Mouse (Mus musculus) midbrain, embryonic 16.5 days (tissue): ENCODE data around the gene Aacs. TPM values are rescaled to one million over a fixed set of nuclear protein-coding genes. Genes with fewer than 3 reads are reported as not detected.

Experiments
- ATAC-seq: fragments of 200-750 bp; cut with Nextera tagmentation; 2 replicates; pipeline ENCODE4 v1.8.0; 2017; ENCODE audit warnings: moderate TSS enrichment
- H3K27ac ChIP-seq: fragments of 300-500 bp; sonication (generic); 2 replicates; pipeline ENCODE4 v1.5.1; 2014; ENCODE audit warnings: mild to moderate bottlenecking, low read length, mixed read lengths
- H3K27me3 ChIP-seq: fragments of 300-500 bp; sonication (generic); 2 replicates; pipeline ENCODE4 v1.6.1; 2014; ENCODE audit warnings: low read depth, low read length, mixed read lengths; ENCODE audit not compliant: control insufficient read depth, insufficient read depth
- H3K36me3 ChIP-seq: fragments of 300-500 bp; sonication (generic); 2 replicates; pipeline ENCODE4 v1.6.1; 2014; ENCODE audit warnings: mild to moderate bottlenecking, low read length, moderate library complexity, mixed read lengths; ENCODE audit not compliant: control insufficient read depth, insufficient read depth
- H3K4me1 ChIP-seq: fragments of 300-500 bp; sonication (generic); 2 replicates; pipeline ENCODE4 v1.6.1; 2014; ENCODE audit warnings: mild to moderate bottlenecking, low read length, mixed read lengths; ENCODE audit not compliant: control insufficient read depth, insufficient read depth
- H3K4me2 ChIP-seq: fragments of 300-500 bp; sonication (generic); 2 replicates; pipeline ENCODE4 v1.6.1; 2014; ENCODE audit warnings: mild to moderate bottlenecking, low read length, mixed read lengths
- H3K4me3 ChIP-seq: fragments of 300-500 bp; sonication (generic); 2 replicates; pipeline ENCODE4 v1.5.1; 2014; ENCODE audit warnings: low read depth, mild to moderate bottlenecking, low read length, moderate library complexity, mixed read lengths
- H3K9ac ChIP-seq: fragments of 300-500 bp; sonication (generic); 2 replicates; pipeline ENCODE4 v1.6.1; 2014; ENCODE audit warnings: low read depth, low read length, mixed read lengths
- H3K9me3 ChIP-seq: fragments of 300-500 bp; sonication (generic); replicated peaks from 2 replicates; pipeline ENCODE4 v1.6.1; 2014; ENCODE audit warnings: mild to moderate bottlenecking, low read length, mixed read lengths; ENCODE audit not compliant: control insufficient read depth, poor library complexity, severe bottlenecking
- WGBS: fragments of 180-500 bp; shearing (Covaris S2); extraction: QIAGEN DNeasy Blood & Tissue Kit; methylation state at CpG from one replicate; pipeline ENCODE4 v1.1.7; 2014; 5-methylcytosine and 5-hydroxymethylcytosine counted together
- polyA plus RNA-seq: library from polyadenylated mRNA; unstranded; fragments of >200 nt; fragmentation: Nextera tagmentation; extraction: Ambion mirVana; gene quantifications from 2 replicates; pipeline ENCODE4 v1.2.1, GENCODE M21; 2015

The Aacs gene
- polyA plus RNA-seq, 1 experiment from 2014 or later: 125 TPM

DNA sequence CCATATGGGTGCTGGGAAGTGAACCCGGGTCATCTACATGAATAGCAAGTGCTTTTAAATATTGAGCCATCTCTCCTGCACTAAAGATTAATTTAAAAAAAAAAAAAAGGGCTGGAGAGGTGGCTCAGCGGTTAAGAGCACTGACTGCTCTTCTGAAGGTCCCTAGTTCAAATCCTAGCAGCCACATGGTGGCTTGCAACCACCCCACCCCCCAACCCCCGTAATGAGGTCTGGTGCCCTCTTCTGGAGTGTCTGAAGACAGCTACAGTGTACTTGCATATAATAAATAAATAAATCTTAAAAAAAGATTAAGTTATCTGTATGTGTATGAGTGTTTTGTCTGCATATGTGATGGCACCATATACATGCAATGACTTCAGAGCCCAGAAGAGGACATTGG is 15.0 kb upstream of the Aacs start:
- Histone ChIP-seq H3K27me3 (no peaks in the 10 kb centered on the region), H3K9ac (no peak overlapping the region), H3K9me3 (no peaks in the 10 kb centered on the region), H3K27ac (no peak overlapping the region), H3K4me1 (peaks cover 3% of the 10 kb centered on the region; the same call in 1 of the 2 replicates), H3K4me2 (no peak overlapping the region), H3K4me3 (no peak overlapping the region), H3K36me3 (peaks cover 6% of the 10 kb centered on the region; the same call in 1 of the 2 replicates)
- 84% methylated on average over 3 of the region's 3 CpGs for WGBS
- no peak for ATAC-seq

DNA sequence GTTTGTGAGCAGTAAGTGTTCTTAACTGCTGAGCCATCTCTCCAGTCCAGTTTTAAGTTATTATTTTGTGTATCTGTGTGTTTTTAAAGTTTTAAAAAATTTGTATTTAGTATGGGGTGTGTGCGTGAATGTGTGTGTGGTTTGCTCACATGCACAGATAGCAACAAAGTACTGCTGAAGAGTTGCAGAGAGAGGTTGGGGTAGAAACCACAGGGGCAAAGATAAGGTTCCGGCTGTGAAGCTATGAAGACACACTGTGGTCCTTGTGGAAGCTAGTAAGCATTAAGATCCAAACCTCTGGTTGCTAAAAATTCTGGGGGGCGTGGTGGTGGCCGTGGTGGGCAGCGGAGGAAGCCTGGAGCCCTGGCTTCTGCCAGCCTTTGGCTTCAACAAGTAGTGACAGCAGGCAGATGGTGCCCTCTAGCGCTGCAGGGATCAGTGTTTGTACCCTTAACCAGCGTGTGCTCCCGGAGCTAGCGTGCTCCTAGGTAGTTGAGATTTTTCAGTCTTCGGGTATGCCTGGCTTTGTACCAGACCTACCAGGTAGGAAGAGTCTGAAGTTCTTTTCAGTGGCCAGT is 13.7 kb upstream of the Aacs start:
- Histone ChIP-seq H3K4me1 (peaks cover 6% of the 10 kb centered on the region), H3K4me2 (no peak overlapping the region), H3K9ac (no peak overlapping the region), H3K27ac (no peak overlapping the region), H3K27me3 (no peaks in the 10 kb centered on the region), H3K9me3 (no peaks in the 10 kb centered on the region), H3K36me3 (no peaks in the 10 kb centered on the region), H3K4me3 (no peak overlapping the region)
- WGBS: 54% methylated on average over 10 of the region's 10 CpGs
- no peak for ATAC-seq

DNA sequence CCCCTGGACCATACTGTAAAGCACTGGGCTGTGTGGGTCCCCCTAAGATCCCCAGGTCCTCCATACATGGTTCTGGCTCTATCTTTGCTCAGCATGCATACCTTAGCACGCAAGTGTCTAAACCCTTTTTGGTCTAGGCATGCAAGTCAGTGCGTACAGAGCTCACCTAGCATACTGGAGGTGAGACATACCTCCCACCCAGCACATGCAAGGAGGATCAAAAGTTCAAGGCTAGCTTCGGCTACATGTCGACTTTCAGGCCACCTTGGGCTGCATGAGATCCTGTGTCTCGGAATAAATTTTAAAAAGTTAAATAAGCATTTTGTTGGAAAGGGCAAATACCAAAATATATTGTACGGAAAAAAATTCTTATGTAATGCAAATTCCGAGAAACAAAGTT is 10.4 kb upstream of the Aacs start:
- H3K36me3 ChIP-seq: no peaks in the 10 kb centered on the region
- H3K4me2 ChIP-seq: peak overlapping the region; percentile 58
- peak overlapping the region; percentile 34 for H3K4me3 ChIP-seq
- 41% methylated on average over 7 of the region's 7 CpGs for WGBS
- no peak overlapping the region for H3K9ac ChIP-seq
- no peaks in the 10 kb centered on the region for H3K9me3 ChIP-seq
- no peaks in the 10 kb centered on the region for H3K27me3 ChIP-seq
- H3K4me1 ChIP-seq: peaks cover 6% of the 10 kb centered on the region
- H3K27ac ChIP-seq: peak overlapping the region; percentile 72
- peak; percentile 46 for ATAC-seq

- H3K9ac ChIP-seq: peak overlapping the region; percentile 22; the same call in 1 of the 2 replicates
- no peaks in the 10 kb centered on the region for H3K9me3 ChIP-seq
- H3K27me3 ChIP-seq: no peaks in the 10 kb centered on the region
- no peaks in the 10 kb centered on the region for H3K36me3 ChIP-seq
- H3K4me3 ChIP-seq: peak overlapping the region; percentile 34
- H3K27ac ChIP-seq: peak overlapping the region; percentile 72
- peak overlapping the region; percentile 58 for H3K4me2 ChIP-seq
- under 1% methylated on average over 25 of the region's 25 CpGs for WGBS
- ATAC-seq: peak; percentile 99
- H3K4me1 ChIP-seq: peaks cover 6% of the 10 kb centered on the region
Observed at GRCm38 (mm10) chr5:125465701-125466106, 9.9 kb upstream of the Aacs start.

DNA sequence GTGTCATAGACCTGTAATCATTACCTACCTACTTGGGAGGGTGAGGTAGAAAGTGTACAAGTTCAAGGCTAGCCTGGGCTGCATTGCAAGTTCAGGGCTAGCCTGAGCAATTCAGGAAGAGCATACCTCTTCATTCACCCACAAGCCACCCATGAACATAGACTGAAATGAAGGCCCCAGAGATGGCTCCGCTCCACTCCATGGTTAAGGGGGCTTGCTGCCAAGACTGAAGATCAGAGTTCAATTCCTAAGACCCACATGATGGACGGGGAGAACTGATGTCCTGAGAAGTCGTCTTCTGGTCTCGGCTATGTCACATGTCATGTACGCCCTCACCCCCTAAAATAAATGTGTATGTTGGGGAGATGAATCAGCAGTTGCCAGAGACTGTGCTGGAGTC is 9.1 kb upstream of the Aacs start:
- Histone ChIP-seq H3K9me3 (no peaks in the 10 kb centered on the region), H3K4me2 (no peak overlapping the region; the same call in 1 of the 2 replicates)
- no peak for ATAC-seq

DNA sequence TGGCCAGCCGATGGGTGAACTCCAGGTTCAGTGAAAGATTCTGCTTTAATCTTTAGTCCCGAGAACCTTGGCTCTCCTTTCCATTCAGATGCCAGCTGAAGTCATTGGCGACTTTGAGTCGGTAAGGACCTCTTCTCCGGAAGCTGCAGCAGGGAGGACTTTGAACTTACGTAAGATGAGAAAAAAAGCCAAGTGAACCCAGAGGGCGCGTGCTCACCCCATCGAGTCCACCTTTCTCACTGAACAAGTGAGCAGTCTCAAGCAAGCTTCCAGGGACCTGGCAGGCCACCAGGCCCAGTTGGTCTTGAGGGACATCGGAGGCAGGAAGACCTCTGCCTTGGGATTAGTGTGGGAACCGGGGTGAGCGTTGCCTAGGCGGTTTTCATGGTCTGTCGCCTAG is 8.4 kb upstream of the Aacs start:
- H3K27me3 ChIP-seq: no peaks in the 10 kb centered on the region
- ATAC-seq: no peak
- no peak overlapping the region for H3K4me2 ChIP-seq
- no peak overlapping the region for H3K27ac ChIP-seq
- no peaks in the 10 kb centered on the region for H3K9me3 ChIP-seq
- no peak overlapping the region for H3K4me3 ChIP-seq
- H3K4me1 ChIP-seq: peaks cover 6% of the 10 kb centered on the region
- no peak overlapping the region for H3K9ac ChIP-seq
- WGBS: 86% methylated on average over 14 of the region's 14 CpGs
- no peaks in the 10 kb centered on the region for H3K36me3 ChIP-seq

More for the DNA sequence above, 9.1 kb upstream of the Aacs start:
- H3K4me1 ChIP-seq: peaks cover 6% of the 10 kb centered on the region
- peak overlapping the region; percentile 53 for H3K27ac ChIP-seq
- WGBS: 90% methylated on average over 5 of the region's 5 CpGs
- no peak overlapping the region for H3K4me3 ChIP-seq
- H3K9ac ChIP-seq: no peak overlapping the region
- H3K27me3 ChIP-seq: no peaks in the 10 kb centered on the region
- no peaks in the 10 kb centered on the region for H3K36me3 ChIP-seq

DNA sequence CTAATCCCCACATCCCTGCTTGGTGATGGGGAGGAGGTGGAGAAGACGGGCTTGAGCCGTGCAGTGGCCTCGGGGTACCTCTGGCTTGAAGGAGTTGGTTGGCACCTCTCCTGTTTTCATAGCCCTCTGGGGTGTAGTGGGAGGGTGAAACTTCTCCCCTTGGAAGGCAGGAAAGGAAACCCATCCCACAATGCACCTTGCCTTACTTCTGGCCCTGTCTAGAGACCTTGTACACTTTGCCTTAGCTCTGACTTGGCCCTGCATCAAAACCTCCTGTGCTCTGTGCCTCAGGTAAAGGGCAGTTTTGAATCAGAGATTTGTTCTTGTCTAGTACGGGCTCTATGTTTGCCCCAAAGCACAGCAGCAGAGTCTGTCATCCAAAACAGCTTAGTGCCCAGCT is 4.9 kb upstream of the Aacs start:
- 68% methylated on average over 4 of the region's 4 CpGs for WGBS
- no peaks in the 10 kb centered on the region for H3K36me3 ChIP-seq
- no peaks in the 10 kb centered on the region for H3K27me3 ChIP-seq
- no peak overlapping the region for H3K9ac ChIP-seq
- no peak overlapping the region for H3K27ac ChIP-seq
- H3K4me1 ChIP-seq: peaks cover 3% of the 10 kb centered on the region; the same call in 1 of the 2 replicates
- ATAC-seq: no peak
- H3K4me2 ChIP-seq: no peak overlapping the region
- H3K9me3 ChIP-seq: no peaks in the 10 kb centered on the region
- no peak overlapping the region for H3K4me3 ChIP-seq

- H3K9ac ChIP-seq: no peak overlapping the region
- peaks cover 17% of the 10 kb centered on the region for H3K4me1 ChIP-seq
- H3K36me3 ChIP-seq: no peaks in the 10 kb centered on the region
- H3K4me3 ChIP-seq: no peak overlapping the region
- WGBS: 77% methylated on average over 9 of the region's 9 CpGs
- H3K9me3 ChIP-seq: no peaks in the 10 kb centered on the region
- no peak for ATAC-seq
- no peak overlapping the region for H3K4me2 ChIP-seq
- no peaks in the 10 kb centered on the region for H3K27me3 ChIP-seq
- H3K27ac ChIP-seq: no peak overlapping the region
Observed at GRCm38 (mm10) chr5:125472796-125473475, 2.7 kb upstream of the Aacs start.

- Histone ChIP-seq H3K9ac (peak overlapping the region; percentile 52; the same call in 1 of the 2 replicates), H3K4me3 (peak overlapping the region; percentile 85), H3K4me1 (peaks cover 28% of the 10 kb centered on the region), H3K27me3 (no peaks in the 10 kb centered on the region), H3K4me2 (peak overlapping the region; percentile 91), H3K9me3 (no peaks in the 10 kb centered on the region), H3K27ac (peak overlapping the region; percentile 87), H3K36me3 (no peaks in the 10 kb centered on the region)
- no peak for ATAC-seq
- 63% methylated on average over 12 of the region's 12 CpGs for WGBS
Observed at GRCm38 (mm10) chr5:125475030-125475429, 584 bp upstream of the Aacs start.
